Mouse (Mus musculus) fat pad, adult 2 months (tissue): ENCODE measurements around the gene Tha1.

Experiments used
- DNase-seq: peaks from one replicate; pipeline ENCODE4 v3.0.0-alpha.2; 2011; ENCODE audit warnings: low read depth, low spot score; ENCODE audit errors: extremely low read depth

The Tha1 gene

DNA sequence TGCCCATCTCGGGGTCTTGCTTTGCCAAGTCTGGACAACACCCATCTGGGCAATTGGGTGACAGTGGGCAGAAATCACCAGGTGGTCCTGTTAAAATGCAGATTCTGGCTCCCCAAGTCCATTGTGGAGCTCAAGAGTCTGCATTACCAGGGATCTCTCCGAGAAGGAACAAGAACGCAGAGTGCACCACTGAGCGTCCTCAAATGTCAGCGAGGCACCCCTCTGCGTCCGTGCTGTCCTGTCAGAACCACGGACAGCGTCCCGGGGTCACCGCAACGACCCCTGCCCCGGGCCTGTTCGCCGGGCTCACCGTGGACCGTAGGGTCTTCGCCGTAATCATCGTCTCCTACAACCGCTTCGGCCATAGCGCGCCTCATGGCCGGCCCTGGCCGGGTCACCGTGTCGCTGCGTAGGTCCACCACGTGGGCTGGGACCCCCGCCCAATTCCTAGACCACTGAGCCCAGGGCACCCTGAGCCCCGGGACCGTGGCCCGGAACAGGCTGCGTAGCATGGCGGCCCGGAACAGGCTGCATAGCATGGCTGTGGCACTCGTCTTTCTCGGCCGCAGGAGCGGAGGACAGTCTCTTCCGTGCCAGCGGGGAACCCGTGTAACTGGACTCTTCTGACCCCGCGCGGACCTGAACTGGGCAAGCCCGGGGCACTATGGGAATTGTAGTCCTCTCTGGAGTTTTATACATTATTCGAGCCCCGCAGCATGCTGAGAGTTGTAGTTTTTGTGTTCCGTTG lies at the start of gene Tha1:
Gene Tha1 (minus strand): TSS at position 621 of the 748 bp plus-strand sequence.
- no peak for DNase-seq

DNA sequence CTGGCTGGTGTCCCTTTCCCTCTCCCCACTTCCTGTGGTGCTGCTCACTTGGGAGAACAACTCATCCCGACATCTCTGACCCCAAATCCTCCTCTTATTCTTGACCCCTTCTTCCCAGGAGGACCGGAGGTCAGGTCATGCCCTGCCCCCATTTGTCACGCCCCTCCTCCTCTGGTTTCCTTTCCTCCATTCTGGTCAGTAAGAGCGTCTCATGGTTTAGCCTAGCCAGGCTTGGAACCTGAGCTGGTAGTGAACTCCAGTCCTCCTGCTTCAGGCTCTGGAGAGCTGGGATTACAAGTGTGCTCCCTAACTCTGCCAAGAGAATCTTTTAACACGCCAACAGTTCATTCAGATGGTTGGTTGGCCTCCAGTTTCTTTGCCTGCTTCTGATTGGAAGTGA lies 45.9 kb upstream of the Tha1 start:
- DNase-seq: no peak

- DNase-seq: no peak
Observed at GRCm38 (mm10) chr11:117918541-117918940, 45.3 kb upstream of the Tha1 start.

DNA sequence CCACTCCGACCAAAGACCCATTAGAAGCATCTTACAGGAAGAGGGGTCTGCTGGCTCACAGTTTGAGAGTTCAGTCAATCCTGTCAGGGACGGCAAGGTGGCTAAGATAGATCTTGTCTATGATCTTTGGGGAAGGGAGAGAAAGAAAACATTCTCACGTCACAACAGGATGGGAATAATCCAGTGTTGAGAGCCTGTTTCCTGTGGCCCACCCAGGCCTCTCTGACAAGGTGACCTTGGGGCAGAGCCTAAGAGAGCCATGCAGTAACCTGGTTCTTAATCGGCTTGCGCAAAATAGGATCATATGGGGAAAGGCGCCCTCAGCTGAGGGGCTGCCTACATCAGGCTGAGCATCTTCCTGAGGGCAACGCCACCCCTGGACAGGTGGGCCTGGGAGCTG lies 42.6 kb upstream of the Tha1 start:
- DNase-seq: no peak

DNA sequence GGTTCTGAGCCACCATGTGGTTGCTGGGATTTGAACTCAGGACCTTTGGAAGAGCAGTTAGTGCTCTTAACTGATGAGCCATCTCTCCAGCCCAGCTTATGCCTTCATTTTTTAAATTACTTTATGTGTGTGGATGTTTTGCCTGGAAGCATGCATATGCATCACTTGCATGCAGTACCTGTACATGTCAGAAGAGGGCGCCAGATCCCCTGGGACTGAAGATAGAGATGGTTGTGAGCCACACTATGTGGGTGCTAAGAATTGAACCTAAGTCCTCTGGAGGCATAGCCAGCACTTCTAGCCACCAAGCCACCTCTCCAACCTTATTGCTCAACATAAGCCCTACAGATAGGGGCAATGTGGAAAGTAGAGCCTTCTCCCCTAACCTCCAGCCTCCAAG lies 42.1 kb upstream of the Tha1 start:
- DNase-seq: no peak

GRCm38 (mm10) chr11:117914531-117914930 lies 41.2 kb upstream of the Tha1 start:
- DNase-seq: no peak

DNA sequence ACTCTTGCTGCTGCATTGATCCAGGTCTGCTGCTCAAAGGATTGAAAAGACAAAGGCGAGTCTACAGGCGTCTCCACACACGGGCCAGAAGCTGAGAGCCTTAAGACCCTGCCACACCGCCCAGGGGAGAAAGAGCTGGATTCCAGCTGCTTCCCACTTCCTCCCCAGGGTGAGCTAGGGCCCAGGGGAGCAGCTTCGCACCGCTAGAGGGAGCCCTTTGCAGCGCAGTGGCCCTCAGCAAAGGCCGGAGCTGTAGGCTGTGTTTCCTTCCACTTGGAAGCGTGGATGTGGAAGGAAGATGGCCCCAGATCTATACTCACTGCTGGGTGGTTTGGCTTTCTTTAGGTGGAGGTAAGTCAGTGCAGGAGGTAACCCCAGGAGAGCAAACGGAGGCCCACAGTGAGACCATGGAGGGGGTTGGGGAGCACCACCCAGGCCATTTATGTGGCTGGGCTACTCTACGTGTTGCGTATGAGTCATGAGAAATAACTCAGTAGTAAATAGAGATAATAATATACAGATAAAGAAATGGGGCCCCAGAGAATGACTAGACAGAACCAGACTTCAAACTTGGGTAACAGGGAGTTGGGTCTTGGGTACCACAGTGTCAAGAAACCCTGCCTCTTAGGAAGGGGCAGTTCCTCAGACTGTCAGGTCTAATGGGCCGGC lies 39.5 kb upstream of the Tha1 start:
- no peak for DNase-seq

DNA sequence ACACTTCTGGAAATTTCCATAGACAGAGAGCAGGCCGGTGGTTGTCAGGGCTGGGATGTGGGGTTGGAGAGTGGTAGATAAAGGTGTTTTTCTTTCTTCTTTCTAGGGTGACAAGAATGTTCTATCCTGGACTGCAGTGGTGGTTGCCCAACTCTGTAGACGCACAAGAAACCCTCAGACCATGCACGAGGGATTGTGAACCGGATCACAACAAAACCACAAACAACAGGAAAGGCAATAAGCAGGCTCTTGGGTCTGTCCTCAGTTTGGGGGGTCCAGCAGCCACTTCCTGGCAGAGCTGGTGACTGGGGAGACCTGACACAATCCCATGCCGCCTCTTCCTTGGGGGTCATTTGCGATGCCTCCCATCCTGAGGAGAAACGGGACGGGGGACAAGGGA lies 36.1 kb upstream of the Tha1 start:
- DNase-seq: no peak

GRCm38 (mm10) chr11:117904442-117904841 lies 31.2 kb upstream of the Tha1 start:
- no peak for DNase-seq

DNA sequence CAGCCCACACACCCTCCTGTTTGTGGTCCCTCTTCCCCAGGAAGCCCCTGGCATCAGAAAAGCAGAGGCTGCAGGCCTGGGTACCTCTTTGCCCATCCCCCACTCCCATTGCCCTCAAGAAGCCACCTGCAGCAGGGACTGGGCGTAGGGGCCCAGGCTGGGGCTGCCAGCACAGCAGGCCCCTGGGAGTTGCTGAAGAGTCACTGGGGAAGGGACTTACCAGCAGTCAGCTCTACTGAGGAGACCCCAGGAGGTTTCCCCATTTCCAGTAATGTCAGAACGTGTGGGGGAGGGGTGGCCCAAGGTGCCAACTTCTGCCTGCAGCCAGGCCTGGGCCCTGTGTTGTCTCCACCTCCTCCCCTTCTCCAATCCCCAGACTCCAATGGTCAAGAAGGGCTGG lies 29.0 kb upstream of the Tha1 start:
- no peak for DNase-seq

- no peak for DNase-seq
Observed at GRCm38 (mm10) chr11:117896533-117896932, 23.3 kb upstream of the Tha1 start.

- no peak for DNase-seq
Observed at GRCm38 (mm10) chr11:117894676-117895075, 21.4 kb upstream of the Tha1 start.

GRCm38 (mm10) chr11:117892199-117892598 lies 18.9 kb upstream of the Tha1 start:
- no peak for DNase-seq

DNA sequence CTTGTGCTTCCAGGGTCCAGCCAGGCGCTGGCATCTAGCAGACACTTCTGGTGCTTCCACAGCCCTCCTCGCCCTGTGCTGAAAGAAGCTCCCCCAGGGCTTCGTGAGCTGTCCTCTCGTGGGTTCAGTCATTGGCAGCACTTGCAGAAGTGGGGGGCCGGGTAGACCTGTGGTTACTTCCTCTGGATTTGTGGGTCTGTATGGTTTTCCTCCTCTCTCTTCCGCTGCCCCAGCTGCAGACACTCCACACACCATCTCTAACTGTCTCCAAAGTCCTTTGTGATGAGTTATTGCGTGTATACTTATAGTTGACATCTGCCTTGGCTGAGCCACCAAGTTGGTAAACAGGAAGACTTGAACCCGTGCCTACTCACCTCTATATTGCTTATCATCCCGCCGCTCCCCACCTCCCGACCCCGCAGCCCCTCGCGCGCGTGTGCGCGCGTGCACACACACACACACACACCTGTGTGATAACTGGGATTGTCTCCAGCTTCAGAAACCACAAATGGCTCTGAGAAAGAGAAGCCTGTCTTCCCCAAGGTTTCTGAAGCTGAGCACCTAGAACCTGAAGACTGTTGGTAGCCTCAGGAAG lies 18.4 kb upstream of the Tha1 start:
- no peak for DNase-seq

DNA sequence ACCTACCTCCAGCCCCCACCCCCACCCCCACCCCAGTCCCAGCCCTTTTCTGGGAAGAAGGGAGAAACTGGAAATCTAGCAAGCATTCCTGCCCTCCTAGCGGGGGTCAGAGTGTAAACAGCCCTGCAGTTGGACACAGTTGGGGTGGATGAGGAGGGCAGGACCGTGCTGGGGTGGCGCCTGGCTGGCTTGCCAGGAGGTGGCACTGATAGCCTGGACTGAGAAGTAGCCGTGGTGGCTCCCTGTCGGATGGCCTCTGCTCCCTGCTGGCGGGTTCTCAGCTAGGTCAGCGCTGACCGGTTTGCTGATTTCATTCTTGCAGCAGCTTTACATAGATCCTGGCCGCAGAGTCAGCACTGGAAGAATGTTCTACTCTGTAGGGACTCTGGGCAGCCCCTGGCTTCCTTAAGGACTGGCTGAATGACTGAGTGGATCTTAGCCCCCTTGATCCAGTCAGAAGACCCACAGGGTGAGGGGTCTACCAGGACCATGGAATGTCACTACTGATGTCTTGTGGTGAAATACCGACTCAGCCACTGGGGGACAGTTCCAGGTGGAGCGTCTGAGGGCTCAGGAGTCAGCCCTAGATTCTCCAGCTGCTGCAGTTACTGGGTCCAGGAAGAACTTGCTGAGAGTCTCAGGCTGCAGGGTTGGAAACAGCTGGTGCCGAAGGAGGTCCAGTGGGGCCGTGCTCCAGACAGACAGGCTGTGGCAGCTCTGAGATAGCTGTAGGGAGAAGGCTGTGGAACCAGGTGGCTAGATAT lies 17.4 kb upstream of the Tha1 start:
- no peak for DNase-seq

GRCm38 (mm10) chr11:117889887-117890340 lies 16.6 kb upstream of the Tha1 start:
- DNase-seq: no peak

DNA sequence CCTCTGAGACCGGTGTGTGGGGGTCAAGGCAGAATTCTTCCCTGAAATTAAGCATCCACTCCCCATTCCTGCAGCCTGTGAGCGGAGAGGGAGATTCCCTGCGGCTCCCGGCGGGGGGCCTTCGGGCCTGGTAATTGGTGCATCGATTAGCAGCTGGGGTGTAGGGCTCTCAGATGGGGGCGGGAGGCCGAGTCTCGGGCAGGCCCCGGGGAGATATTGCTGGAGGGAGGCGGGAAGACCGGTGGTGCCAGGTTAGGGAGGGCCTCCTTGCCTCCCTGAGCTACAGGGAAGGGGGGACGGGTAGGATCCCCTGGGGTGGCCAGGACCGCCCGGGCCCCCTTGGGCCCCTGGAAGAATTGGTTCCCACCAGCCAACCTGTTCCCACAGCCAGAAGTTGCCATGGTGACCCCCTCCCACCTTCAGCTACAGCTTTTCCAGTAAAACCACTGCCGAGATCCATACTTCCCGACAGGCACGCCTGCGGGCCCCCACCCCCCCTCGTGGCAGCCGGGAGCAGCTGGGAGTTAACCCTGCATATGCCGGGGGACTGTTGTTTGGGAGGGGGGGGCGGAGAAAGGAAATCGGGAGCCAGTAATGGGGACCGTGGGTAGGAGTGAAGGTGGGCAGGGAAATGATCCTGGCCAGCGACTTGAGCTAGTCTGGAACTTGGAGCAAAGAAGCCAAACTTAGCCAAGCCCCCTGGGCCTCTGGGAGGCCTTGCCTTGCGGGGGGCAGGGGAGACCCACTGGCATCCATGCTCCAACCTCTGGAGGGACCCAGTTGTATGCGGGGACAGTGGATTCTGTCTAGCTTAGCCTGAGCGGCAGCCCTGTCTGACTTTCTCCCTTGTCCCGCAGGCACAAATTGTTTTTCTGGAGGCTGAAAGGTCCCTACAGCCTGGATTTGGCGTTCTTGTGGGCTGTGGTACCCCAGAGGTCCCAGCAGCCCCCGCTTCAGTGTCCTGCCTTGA lies 15.9 kb upstream of the Tha1 start:
- DNase-seq: no peak

DNA sequence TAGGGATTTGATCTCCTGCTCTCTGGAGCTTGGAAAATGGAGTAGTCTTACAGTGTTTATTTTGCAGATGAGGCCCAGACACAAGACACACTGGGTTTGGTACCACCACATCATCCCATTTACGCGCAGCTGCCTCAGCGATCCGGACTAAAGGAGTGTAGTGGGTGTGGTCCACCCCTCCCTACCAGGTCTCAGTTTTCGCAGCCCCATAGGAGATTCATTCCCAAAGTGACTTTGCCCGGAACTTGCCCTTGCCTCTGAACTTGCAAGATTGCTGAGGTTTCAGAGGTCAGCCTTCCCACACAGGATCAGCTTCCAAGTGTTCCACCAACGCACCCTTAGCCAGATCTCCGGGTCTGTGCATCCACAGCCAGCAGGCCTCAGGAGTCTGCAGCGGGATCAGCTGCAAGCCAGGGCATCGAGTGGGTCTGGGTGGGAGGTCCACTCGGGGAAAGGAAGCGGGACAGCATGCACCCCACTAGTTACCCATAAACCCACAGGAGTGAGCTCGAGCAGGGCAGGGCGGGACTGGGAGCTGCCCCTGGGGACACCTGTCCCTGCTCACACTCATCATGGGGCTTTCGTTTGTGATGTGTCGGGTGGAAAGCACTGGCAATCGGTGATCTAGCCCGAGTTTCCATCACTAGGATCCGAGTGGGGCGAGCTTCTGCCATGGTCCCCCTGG lies 15.0 kb upstream of the Tha1 start:
- no peak for DNase-seq

DNA sequence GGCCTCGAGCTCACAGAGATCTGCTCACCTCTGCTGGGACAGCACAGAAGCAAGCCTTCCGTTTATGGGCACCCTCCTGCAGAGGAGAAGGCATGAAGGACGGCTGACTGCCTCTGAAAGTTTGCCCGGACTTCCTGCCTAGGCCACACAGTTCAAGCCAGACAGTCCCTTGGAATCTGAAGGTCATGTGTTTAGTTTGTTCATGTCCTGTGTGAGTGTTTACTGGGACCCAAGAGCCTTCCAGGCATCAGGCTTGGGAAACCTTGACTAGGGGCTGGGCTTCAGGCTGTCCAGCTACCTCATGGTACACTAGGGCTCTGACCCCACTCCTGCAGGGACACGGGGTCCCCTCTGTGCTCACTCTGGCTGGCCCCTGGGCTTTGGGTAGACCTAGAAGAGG lies 12.7 kb upstream of the Tha1 start:
- DNase-seq: no peak

GRCm38 (mm10) chr11:117882208-117882607 lies 8.9 kb upstream of the Tha1 start:
- no peak for DNase-seq
